Mouse (Mus musculus) forelimb bud, embryonic 11.5 days (tissue): ENCODE measurements around the gene Gm11567.
A peak's percentile ranks its signal among the peaks of the same experiment; 100 is the strongest.
"Not testable (repeated sequence)": the region's sequence is repeated elsewhere in the genome, so short reads cannot be mapped to it uniquely, and the experiment has no call there.

ENCODE experiments used
- DNase-seq: peaks from one replicate; pipeline ENCODE4 v3.0.0-alpha.2; 2012; ENCODE audit warnings: low read depth, low spot score

Gene Gm11567

DNA sequence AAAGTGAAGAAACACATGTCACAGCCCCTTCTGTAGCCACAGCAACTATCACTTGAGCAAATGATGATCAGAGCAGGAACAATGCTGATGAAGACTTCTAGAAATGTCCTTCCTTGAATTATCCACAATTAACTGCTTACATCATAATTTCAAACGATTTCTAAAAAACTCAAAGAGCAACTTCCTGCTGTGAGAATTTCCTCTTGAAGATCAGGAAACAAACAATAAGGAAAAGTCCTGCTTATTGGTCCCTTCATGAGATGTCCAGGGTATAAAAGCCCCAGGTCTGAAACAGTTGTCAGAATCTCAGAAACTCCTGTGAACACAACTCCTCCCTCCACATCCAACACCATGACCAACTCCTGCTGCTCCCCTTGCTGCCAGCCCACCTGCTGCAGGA lies at the start of gene Gm11567:
Gene Gm11567 (plus strand): TSS at position 301 of the 400 bp plus-strand sequence.
- DNase-seq: not testable (repeated sequence)

DNA sequence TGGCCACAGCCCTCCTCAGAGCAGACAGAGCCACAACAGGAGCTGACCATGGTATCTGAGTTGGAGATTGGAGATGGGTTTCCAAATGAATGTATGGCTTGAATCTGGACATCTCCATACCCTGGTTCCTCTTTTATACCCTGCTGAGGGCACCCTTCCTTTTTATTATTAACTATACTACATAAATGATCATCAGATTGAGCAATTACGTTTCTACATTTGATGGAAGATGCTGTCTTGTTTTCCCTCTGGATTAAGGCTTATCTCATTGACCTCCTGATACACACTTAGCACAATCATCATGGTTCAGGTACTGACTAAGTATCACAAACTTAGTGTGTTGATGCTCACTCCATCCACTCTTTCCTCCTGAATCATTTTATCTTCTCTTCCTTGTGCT lies 41.0 kb upstream of the Gm11567 start, which contains the start of gene 2300003K06Rik:
Gene 2300003K06Rik (minus strand): TSS at position 101 of the 400 bp plus-strand sequence.
- no peak for DNase-seq

DNA sequence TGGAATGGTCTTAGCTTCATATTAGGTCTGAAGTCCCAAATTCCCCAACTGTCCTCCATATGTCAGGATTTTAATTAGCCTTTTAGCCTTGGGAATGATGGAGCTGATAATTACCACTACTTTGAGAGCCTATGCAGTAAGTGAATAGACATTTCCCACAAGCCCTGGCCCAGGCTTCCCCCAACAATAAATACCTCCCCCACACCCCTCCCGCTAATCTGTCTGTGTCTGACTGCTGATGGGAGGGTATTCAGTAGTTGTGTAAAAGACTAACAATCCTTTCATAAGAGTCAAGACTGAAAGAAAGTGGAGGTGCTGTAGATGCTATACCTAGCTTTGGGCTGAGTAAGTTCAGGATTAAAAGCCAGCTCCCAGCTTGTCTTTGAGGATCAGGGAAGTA lies 36.8 kb upstream of the Gm11567 start:
- DNase-seq: peak; percentile 11

DNA sequence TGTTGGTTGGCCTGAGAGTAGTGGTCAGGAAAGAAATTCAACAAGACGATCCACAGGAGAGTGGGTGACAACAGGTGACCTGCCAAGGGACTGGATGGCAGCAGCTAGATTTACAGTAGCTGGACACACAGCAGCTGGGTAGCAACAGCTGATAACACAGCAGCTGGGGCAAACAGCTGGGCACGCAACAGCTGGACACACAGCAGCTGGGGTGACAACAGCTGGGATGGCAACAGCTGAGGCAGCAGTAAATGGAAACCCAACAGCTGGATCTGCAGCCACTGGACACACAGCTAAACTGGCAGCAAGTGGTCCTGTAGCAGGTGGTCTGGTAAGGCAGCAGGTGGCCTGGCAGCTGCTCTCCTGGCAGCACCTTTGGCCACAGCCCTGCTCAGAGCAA lies 32.2 kb upstream of the Gm11567 start:
- no peak for DNase-seq

DNA sequence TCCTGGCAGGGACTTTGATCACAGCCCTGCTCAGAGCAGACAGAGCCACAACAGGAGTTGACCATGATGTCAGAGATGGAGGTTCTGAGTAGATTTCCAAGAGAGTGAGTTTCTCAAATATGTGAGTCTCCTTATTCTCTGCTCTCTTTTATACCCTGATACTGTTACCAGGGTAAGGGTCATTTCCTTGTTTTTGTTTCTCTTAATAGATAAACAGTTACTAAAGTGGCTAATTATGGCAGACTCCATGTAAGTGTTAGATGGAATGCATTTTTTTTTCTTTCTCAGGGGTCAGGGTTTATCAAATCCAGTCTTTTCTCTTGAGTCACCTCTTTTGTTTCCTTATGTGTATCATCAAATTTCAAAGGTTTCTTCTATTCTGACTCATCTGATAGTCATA lies 27.5 kb upstream of the Gm11567 start, which contains the start of gene Krtap4-16:
Gene Krtap4-16 (minus strand): TSS at position 101 of the 400 bp plus-strand sequence.
- DNase-seq: no peak

DNA sequence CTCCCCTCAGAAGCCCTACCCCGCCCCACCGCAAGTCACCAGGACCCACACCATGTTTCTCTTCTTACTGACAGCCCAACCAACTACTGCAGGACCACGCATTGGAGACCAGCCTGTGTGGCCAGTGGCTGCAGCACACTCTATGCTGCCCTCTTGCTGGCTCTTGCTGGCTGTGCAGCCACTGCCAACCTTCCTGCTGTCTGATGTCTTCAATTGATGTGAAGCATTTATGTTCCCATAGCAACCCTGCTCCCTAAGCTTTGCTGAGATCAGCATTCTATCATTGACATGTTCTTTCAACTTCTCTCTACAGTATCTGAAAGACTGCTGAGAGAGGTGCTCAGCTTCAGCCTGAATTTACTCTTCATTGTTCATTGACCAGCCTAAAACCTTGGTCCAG lies 24.9 kb upstream of the Gm11567 start:
- no peak for DNase-seq

DNA sequence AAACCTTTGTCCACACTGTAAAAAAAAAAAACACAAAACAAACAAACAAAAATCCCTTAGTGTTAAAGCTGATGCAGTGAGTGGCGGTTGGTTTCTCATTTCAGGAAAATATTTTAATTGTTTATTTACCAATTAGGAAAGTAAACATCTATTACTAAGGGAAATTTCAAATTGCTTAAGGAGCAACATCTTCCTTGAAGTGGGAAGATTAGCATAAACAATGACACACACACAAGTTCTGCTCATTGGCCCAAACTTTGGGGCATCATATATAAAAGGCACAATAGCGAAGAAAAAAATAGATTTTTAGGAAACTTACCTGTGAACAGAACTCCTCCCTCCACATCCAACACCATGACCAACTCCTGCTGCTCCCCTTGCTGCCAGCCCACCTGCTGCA lies 21.4 kb upstream of the Gm11567 start, which contains the start of gene Gm11568:
Gene Gm11568 (plus strand): TSS at position 301 of the 400 bp plus-strand sequence.
- DNase-seq: no peak

DNA sequence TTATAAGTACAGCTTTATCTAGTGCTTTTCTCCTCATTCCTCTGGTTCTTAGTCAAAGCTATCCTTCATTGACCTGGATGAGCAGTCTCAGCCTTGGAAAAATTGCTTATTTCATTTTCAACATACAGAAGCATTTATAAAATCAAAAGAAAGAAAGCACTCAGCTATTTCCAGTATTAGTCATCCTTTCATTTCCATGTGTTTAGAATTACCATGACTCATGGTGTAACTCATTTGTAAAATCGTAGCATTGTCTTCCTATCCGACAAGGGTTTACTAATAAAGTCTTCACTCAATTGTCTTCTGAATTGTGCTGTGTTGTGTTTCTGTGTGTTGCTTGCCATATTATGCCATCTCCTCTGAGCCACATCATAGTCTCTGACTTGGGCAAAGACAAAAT lies 20.2 kb upstream of the Gm11567 start:
- no peak for DNase-seq

DNA sequence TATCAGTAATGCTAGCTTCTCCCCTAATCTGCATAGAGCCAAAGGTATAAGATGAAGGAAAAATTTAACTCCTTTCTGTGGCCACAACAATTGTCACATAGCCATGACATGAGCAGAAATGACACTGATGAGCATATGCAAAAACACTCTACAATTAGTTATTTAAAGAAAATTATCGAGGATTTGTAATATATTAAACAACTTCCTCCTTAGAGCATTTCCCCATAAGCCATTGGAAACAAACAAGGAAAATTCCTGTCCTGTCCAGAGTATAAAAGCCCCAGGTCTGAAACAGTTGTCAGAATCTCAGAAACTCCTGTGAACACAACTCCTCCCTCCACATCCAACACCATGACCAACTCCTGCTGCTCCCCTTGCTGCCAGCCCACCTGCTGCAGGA lies 14.8 kb upstream of the Gm11567 start, which contains the start of gene Gm11559:
Gene Gm11559 (plus strand): TSS at position 301 of the 400 bp plus-strand sequence.
- DNase-seq: not testable (repeated sequence)

DNA sequence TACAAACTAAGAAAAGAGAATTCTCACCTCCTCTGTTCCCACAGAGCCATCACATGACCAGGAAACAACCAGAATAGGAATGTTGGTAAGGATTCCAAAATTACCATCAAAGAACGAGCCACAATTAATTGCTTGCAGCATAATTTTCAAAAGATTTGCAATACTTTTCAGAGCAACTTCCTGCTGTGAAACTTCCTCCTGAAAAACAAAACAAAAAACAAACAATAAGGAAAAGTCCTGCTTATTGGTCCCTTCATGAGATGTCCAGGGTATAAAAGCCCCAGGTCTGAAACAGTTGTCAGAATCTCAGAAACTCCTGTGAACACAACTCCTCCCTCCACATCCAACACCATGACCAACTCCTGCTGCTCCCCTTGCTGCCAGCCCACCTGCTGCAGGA lies 5.9 kb upstream of the Gm11567 start, which contains the start of gene Krtap9-1:
Gene Krtap9-1 (plus strand): TSS at position 301 of the 400 bp plus-strand sequence.
- not testable (repeated sequence) for DNase-seq

DNA sequence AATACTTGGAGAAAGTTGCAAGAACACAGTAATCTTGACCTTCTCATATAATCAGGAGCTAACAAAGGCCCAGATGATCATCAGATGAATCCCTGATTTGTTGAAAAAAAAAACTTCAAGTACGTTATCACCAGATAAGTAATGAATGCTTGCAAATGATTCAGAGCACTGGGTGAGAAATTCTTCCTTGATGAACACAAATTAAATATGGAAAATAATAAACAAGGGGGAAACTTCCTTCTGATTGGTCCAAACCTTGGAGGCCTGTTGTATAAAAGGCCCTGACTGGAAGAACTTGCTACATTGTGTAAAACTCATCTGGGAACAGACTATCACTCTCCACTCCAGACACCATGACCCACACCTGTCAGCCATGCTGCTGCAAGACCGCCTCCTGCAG lies 28.6 kb downstream of the Gm11567 start, which contains the start of gene Krtap31-1:
Gene Krtap31-1 (plus strand): TSS at position 301 of the 400 bp plus-strand sequence.
- no peak for DNase-seq

DNA sequence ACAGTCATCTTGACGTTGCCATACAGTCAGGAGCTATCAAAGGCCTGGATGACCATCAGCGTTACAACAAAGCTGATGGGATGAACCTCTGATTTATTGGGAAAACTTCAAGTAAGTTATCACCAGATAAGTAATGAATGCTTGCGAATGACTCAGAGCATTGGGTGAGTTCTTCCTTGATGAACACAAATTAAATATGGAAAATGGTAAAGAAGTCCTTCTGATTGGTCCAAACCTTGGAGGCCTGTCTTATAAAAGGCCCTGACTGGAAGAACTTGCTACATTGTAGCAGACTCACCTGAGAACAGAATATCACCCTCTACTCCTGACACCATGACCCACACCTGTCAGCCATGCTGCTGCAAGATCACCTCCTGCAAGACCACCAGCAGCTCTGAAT lies 35.5 kb downstream of the Gm11567 start, which contains the start of gene Gm11565:
Gene Gm11565 (plus strand): TSS at position 301 of the 400 bp plus-strand sequence.
- DNase-seq: no peak
